Mouse (Mus musculus) c-Kit-positive CD71-positive TER-119-positive erythroid progenitor cells, embryonic 14.5 days (primary cell): Measurements from ENCODE around the gene Maf.
A peak's percentile ranks its signal among the peaks of the same experiment; 100 is the strongest.

Experiments
- DNase-seq: peaks from one replicate; pipeline ENCODE4 v3.0.0-alpha.2; 2013; ENCODE audit warnings: low spot score

The Maf gene

GRCm38 (mm10) chr8:115707731-115708590 lies at the start of gene Maf:
Gene Maf, minus strand, starts transcription at chr8:115707794.
- peak; percentile 9 for DNase-seq

GRCm38 (mm10) chr8:115756965-115757364 lies 49.4 kb upstream of the Maf start:
- DNase-seq: no peak

GRCm38 (mm10) chr8:115756027-115756426 lies 48.4 kb upstream of the Maf start:
- DNase-seq: no peak

GRCm38 (mm10) chr8:115754694-115755093 lies 47.1 kb upstream of the Maf start:
- no peak for DNase-seq

GRCm38 (mm10) chr8:115753801-115754200 lies 46.2 kb upstream of the Maf start:
- no peak for DNase-seq

GRCm38 (mm10) chr8:115747426-115747825 lies 39.8 kb upstream of the Maf start:
- no peak for DNase-seq

- no peak for DNase-seq
These were observed 38.1 kb upstream of the Maf start for GRCm38 (mm10) chr8:115745648-115746047.

- DNase-seq: no peak
These were observed 35.8 kb upstream of the Maf start for GRCm38 (mm10) chr8:115743441-115743840.

GRCm38 (mm10) chr8:115742646-115743045 lies 35.1 kb upstream of the Maf start:
- DNase-seq: no peak

GRCm38 (mm10) chr8:115741964-115742363 lies 34.4 kb upstream of the Maf start:
- no peak for DNase-seq

- no peak for DNase-seq
These were observed 32.2 kb upstream of the Maf start for GRCm38 (mm10) chr8:115739756-115740155.

- no peak for DNase-seq
These were observed 24.8 kb upstream of the Maf start for GRCm38 (mm10) chr8:115732401-115732800.

GRCm38 (mm10) chr8:115726807-115727206 lies 19.2 kb upstream of the Maf start:
- no peak for DNase-seq

- no peak for DNase-seq
These were observed 18.6 kb upstream of the Maf start for GRCm38 (mm10) chr8:115726231-115726630.

GRCm38 (mm10) chr8:115719126-115719525 lies 11.5 kb upstream of the Maf start:
- no peak for DNase-seq

GRCm38 (mm10) chr8:115718621-115719020 lies 11.0 kb upstream of the Maf start:
- no peak for DNase-seq

- DNase-seq: no peak
These were observed 7.7 kb upstream of the Maf start for GRCm38 (mm10) chr8:115715262-115715661.

GRCm38 (mm10) chr8:115711106-115711505 lies 3.5 kb upstream of the Maf start:
- no peak for DNase-seq

GRCm38 (mm10) chr8:115709931-115710330 lies 2.3 kb upstream of the Maf start:
- DNase-seq: no peak

- DNase-seq: peak; percentile 34
These were observed 1.6 kb upstream of the Maf start for GRCm38 (mm10) chr8:115708936-115709780.

GRCm38 (mm10) chr8:115706861-115707730 lies 498 bp downstream of the Maf start:
- no peak for DNase-seq

GRCm38 (mm10) chr8:115706411-115706860 lies 1.2 kb downstream of the Maf start:
- DNase-seq: no peak
